Mouse (Mus musculus): ENCODE data around the gene Dlgap4.

- TF ChIP-seq CTCF (IDR thresholded peaks at IDR 0.05; ENCODE audit: extremely low read depth, insufficient read length, insufficient replicate concordance, low read depth, low read length) = no peak
- TF ChIP-seq POLR2A (IDR thresholded peaks at IDR 0.05; ENCODE audit: low read depth, low read length) = no peak
Observed at GRCm38 (mm10) chr2:156602581-156602980, 10.9 kb upstream of the Dlgap4 start.

All from small intestine, adult 2 months (tissue).